Mouse (Mus musculus) stomach, postnatal 0 days (tissue): ENCODE data around the gene Dnah8. TPM values are rescaled to one million over a fixed set of nuclear protein-coding genes. Genes with fewer than 3 reads are reported as not detected.

Experiments used
- ATAC-seq: fragments of 200-750 bp; cut with Nextera tagmentation; 2 replicates; pipeline ENCODE4 v1.8.0; 2017; ENCODE audit not compliant: low FRiP score, low TSS enrichment
- DNase-seq: peaks from one replicate; pipeline ENCODE4 v3.0.0-alpha.2; 2016; ENCODE audit warnings: low spot score
- H3K27ac ChIP-seq: fragments of 300-500 bp; sonication (generic); replicated peaks from 2 replicates; pipeline ENCODE4 v1.5.1; 2014; ENCODE audit warnings: mild to moderate bottlenecking, control low read depth
- H3K27me3 ChIP-seq: fragments of 300-500 bp; sonication (generic); 2 replicates; pipeline ENCODE4 v1.6.1; 2014; ENCODE audit warnings: low read length; ENCODE audit not compliant: control insufficient read depth, insufficient read depth
- H3K36me3 ChIP-seq: fragments of 300-500 bp; sonication (generic); 2 replicates; pipeline ENCODE4 v1.6.1; 2014; ENCODE audit warnings: low read length, mixed read lengths; ENCODE audit not compliant: control insufficient read depth, insufficient read depth
- H3K4me1 ChIP-seq: fragments of 300-500 bp; sonication (generic); replicated peaks from 2 replicates; pipeline ENCODE4 v1.6.1; 2014; ENCODE audit warnings: antibody characterized with exemption; ENCODE audit not compliant: control insufficient read depth, insufficient read depth
- H3K4me2 ChIP-seq: fragments of 300-500 bp; sonication (generic); replicated peaks from 2 replicates; pipeline ENCODE4 v1.6.1; 2014; ENCODE audit warnings: low read depth, mild to moderate bottlenecking, control low read depth, moderate library complexity
- H3K4me3 ChIP-seq: fragments of 300-500 bp; sonication (generic); 2 replicates; pipeline ENCODE4 v1.5.1; 2014; ENCODE audit warnings: low read depth, low read length, control low read depth
- H3K9ac ChIP-seq: fragments of 300-500 bp; sonication (generic); 2 replicates; pipeline ENCODE4 v1.6.1; 2014; ENCODE audit warnings: mild to moderate bottlenecking, low read length, control low read depth, mixed read lengths
- H3K9me3 ChIP-seq: fragments of 300-500 bp; sonication (generic); 2 replicates; pipeline ENCODE4 v1.6.1; 2016; ENCODE audit warnings: low read length; ENCODE audit not compliant: control insufficient read depth
- CTCF ChIP-seq: IDR thresholded peaks from 2 replicates; pipeline ENCODE4 v1.5.1; 2016; ENCODE audit warnings: antibody characterized with exemption, low read depth, mild to moderate bottlenecking, moderate library complexity
- EP300 ChIP-seq: optimal IDR thresholded peaks from 2 replicates; pipeline ENCODE3; 2016; ENCODE audit warnings: antibody characterized with exemption
- WGBS: fragments of 180-500 bp; shearing (Covaris S2); extraction: QIAGEN DNeasy Blood & Tissue Kit; methylation state at CpG from one replicate; pipeline ENCODE4 v1.1.7; 2014; 5-methylcytosine and 5-hydroxymethylcytosine counted together
- polyA plus RNA-seq: library from polyadenylated mRNA; unstranded; fragments of >200 nt; fragmentation: Nextera tagmentation; extraction: Ambion mirVana; gene quantifications from 2 replicates; pipeline ENCODE4 v1.2.1, GENCODE M21; 2015

Gene Dnah8
- polyA plus RNA-seq, 1 experiment from 2014 or later = 0.92 TPM

- no peak overlapping the region for H3K27ac ChIP-seq
- no peaks in the 10 kb centered on the region for H3K36me3 ChIP-seq
- no peak for DNase-seq
- WGBS = 64% methylated on average over 8 of the region's 8 CpGs
- no peaks in the 10 kb centered on the region for H3K27me3 ChIP-seq
- no peak overlapping the region for H3K4me2 ChIP-seq
- TF ChIP-seq CTCF = no peak
- TF ChIP-seq EP300 = no peak
- ATAC-seq = no peak
- H3K9me3 ChIP-seq = no peaks in the 10 kb centered on the region
- no peaks in the 10 kb centered on the region for H3K4me1 ChIP-seq
- no peak overlapping the region for H3K9ac ChIP-seq
- no peak overlapping the region for H3K4me3 ChIP-seq
These were observed 180.8 kb downstream of the Dnah8 start for GRCm38 (mm10) chr17:30804955-30805354.

GRCm38 (mm10) chr17:30805511-30806059 is 181.4 kb downstream of the Dnah8 start:
- 33% methylated on average over 12 of the region's 12 CpGs for WGBS
- Histone ChIP-seq H3K27ac (no peak overlapping the region), H3K9me3 (no peaks in the 10 kb centered on the region), H3K9ac (no peak overlapping the region), H3K4me2 (no peak overlapping the region), H3K27me3 (no peaks in the 10 kb centered on the region), H3K4me1 (no peaks in the 10 kb centered on the region), H3K4me3 (no peak overlapping the region), H3K36me3 (no peaks in the 10 kb centered on the region)
- ATAC-seq (no peak), DNase-seq (no peak)
- TF ChIP-seq CTCF (no peak), EP300 (no peak)

GRCm38 (mm10) chr17:30808866-30809660 is 184.9 kb downstream of the Dnah8 start:
- WGBS = 76% methylated on average over 15 of the region's 15 CpGs
- no peak for ATAC-seq
- Histone ChIP-seq H3K4me2 (no peak overlapping the region), H3K36me3 (no peaks in the 10 kb centered on the region), H3K4me3 (no peak overlapping the region), H3K27me3 (no peaks in the 10 kb centered on the region), H3K9ac (no peak overlapping the region), H3K4me1 (no peaks in the 10 kb centered on the region), H3K27ac (no peak overlapping the region), H3K9me3 (no peaks in the 10 kb centered on the region)
- TF ChIP-seq CTCF (no peak), EP300 (no peak)
- no peak for DNase-seq

GRCm38 (mm10) chr17:30809926-30810660 is 185.9 kb downstream of the Dnah8 start:
- no peak overlapping the region for H3K27ac ChIP-seq
- no peak overlapping the region for H3K9ac ChIP-seq
- 79% methylated on average over 16 of the region's 16 CpGs for WGBS

GRCm38 (mm10) chr17:30818543-30818942 is 194.4 kb downstream of the Dnah8 start:
- TF ChIP-seq EP300 = no peak
- TF ChIP-seq CTCF = peak; percentile 48
- Histone ChIP-seq H3K4me1 (no peaks in the 10 kb centered on the region), H3K4me3 (no peak overlapping the region), H3K27ac (no peak overlapping the region), H3K9me3 (no peaks in the 10 kb centered on the region), H3K9ac (no peak overlapping the region), H3K36me3 (no peaks in the 10 kb centered on the region), H3K27me3 (no peaks in the 10 kb centered on the region), H3K4me2 (no peak overlapping the region)
- WGBS = 94% methylated on average over 5 of the region's 5 CpGs
- ATAC-seq (no peak), DNase-seq (no peak)

More at GRCm38 (mm10) chr17:30809926-30810660, 185.9 kb downstream of the Dnah8 start:
- H3K4me1 ChIP-seq = no peaks in the 10 kb centered on the region
- no peaks in the 10 kb centered on the region for H3K9me3 ChIP-seq
- no peaks in the 10 kb centered on the region for H3K36me3 ChIP-seq
- no peaks in the 10 kb centered on the region for H3K27me3 ChIP-seq
- DNase-seq (no peak), ATAC-seq (no peak)
- TF ChIP-seq CTCF = no peak
- no peak for TF ChIP-seq EP300
- no peak overlapping the region for H3K4me2 ChIP-seq
- no peak overlapping the region for H3K4me3 ChIP-seq
